Mouse (Mus musculus): ENCODE measurements at regions not wholly inside any gene's neighbourhood (a gene's known extent, or its start where the extent isn't known, plus 50 kb on each side); places are given as distances from the start of the nearest gene placed in this dataset.
"Not testable (repeated sequence)": the region's sequence is repeated elsewhere in the genome, so short reads cannot be mapped to it uniquely, and the experiment has no call there.

DNA sequence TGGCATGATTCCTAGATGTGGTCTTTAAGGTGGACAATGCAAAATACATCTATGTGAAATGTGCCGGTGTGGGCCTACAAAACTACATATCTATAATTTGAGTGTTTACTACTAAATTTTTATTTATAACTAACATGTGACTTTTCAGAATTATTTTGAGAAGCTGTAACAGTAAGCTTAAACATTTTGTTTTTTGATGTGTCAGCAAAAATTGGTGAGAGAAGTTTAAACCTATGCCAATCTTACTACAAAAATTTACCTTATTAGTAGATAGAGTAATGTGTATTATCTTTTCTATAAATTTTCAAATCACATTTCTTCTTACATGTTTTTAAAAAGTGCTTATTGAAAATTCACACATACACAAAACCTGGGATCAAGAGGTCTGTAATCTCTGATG is 525.1 kb upstream of the Rorb start:
- in situ Hi-C loops (cut with MboI, MseI): no loop called here

DNA sequence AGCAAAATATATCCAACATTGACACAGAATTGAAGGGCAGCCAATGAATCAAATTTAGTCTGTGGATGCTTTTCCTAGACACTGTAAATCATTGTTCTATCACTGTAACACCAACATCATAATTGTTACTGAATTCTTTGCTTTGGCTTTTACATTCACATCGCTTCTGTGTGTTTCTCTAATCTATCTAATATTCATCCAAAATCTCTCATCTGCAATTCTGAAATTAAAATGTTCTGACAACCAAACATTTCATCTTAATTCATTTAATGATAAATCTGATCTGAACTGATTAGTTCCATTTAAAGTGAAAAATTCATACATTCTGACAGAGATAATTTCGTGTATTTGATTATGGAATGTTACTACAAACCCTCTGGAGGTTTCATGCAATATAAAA is 476.9 kb upstream of the Rorb start:
- in situ Hi-C loops (cut with MboI, MseI): no loop called here

DNA sequence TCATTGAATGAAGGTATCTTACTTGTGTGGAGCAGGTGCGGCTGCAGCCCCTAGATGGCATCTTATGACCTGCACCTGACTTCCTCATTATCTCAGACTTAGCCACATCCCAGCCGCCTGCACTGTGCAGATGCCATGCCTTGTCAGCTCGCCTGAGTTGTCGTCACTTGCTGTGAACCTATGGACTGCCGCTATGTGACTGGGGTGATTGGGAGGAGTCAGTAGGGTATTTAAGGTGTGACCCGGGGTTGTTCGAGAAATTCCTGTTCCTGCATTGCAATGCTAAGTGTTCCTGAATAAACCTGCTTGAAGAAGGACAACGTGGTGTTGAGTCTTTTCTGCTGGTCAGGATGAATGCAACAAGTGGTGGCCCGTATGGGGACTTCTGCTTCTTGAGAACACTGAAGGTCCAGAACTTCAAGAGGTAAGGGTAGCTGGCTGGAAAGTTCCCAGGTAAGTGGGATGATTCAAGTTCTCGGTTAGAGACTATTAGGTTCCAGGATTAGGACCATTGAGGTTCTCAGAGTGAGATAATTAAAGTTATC is 464.1 kb upstream of the Rorb start:
- in situ Hi-C loops (cut with MboI, MseI): not testable (repeated sequence)

DNA sequence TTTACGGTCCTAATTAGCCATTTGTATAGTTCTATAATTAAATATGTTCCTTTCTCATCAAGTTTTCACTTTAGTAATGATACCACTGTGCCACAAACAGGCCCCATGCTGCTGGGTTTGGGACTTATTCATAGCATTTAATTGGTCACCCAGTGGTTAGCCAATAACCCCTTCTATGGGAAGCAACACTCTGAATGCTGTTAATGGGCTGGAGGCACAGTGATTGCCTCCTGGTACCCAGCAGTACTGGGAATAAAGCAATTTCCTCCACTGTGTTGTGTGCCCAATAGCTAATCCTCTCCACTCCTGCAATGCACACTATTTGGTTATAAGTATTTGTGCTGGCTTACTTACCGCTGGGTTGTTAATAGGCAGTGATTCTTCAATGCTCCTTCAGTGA is 453.7 kb upstream of the Rorb start:
- in situ Hi-C loops (cut with MboI, MseI): loop anchor here in 1 of 2 experiments (10.0 kb wide), 1 partner anchor 240 kb away; no protein-coding TSS in a partner anchor

DNA sequence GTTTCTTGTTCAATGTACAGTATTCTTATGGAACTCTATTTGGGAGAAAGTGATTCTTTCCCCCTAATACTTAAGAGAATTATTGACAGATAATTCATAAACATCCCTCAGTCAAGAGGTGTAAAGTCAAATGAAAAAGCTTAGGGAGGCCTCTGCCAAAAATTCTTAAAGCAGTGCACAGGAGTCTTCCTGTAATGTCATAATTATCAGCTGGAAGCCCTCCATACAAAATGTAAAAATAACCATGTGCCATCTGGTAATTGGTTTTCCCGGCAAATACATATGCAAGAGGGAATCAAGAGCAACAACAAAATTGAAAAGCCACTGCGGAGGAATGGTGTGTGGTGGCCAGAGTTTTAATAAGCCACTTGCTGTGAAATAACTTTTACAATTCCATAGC is 424.1 kb upstream of the Rorb start:
- in situ Hi-C loops (cut with MboI, MseI): loop anchor here in 1 of 2 experiments (5.0 kb wide), 1 partner anchor 33 kb away; no protein-coding TSS in a partner anchor

DNA sequence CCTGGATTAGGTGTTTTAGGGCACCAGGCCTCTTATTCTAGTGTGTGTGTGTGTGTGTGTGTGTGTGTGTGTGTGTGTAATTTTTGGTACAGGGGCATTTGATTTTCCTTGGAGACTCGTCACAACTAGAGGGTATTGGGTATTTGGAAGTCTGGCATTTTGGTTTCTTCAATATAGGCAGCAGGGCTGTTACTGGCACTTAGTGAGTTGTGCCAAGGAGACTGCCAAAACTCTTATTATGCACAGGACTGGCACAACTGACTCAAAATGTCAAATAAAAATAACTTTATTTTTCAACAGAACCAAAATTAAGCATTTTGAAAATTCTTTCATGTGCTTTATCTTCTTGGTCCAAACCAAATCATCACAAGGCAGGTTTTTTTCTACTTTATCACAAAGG is 413.2 kb upstream of the Rorb start:
- in situ Hi-C loops (cut with MboI, MseI): no loop called here

DNA sequence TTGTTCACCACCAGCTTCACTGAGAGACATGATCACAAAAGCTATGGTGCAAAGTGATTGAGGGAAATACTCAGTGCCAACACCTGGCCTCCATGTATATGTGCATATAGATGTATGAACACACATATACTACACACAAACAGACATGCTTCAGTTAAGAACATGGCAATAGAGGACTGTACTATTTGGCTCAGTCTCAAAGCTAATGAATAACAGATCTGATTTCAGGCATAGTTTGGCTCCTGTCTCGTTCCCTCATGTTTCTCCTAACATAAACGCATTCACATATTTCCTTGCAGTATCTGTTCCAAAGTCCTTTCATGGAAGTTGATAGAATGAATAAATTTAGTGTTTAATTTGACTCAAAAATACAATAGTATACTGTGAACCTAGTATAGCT is 412.6 kb upstream of the Rorb start:
- in situ Hi-C loops (cut with MboI, MseI): no loop called here

DNA sequence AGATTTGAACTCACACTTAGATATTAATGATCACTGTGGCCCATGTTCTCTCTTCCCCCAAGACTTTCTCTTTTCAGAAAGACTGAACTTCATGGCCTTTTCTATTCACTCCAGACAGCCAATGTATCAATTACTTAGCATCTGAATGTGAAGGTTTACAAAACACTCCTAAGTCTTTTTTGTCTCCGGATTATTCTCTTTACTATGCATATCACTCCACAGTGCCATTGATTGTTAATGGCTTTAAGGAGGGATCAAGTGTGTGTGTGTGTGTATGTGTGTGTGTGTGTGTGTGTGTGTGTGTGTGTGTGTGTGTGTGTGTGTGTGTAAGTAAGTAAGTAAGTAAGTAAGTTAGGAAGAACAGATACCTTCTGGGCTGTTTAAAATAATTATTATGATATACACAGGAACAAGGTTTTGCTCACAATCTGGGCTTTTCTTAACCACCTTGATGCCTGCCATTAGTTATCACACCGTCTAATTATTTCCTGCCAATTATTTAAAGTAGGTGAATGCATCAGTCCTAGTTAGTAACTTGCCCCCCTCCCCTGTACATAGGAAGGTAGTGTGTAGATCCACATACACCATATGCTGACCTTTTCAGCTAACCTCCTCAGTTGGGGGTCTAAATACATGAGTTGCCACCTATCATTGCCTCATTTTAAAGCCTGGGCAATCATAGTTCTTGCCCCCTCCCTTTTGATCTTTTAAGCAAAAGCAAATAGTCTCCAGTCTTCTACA is 367.4 kb upstream of the Rorb start:
- in situ Hi-C loops (cut with MboI, MseI): no loop called here

All from T-helper 17 cell (primary cell).